Mouse (Mus musculus): ENCODE measurements around the gene Hey2. TPM values are rescaled to one million over a fixed set of nuclear protein-coding genes. Genes with fewer than 3 reads are reported as not detected.

The Hey2 gene
- 10 to 100 TPM; 22.0 to 26.9 TPM for total RNA-seq (2021)

DNA sequence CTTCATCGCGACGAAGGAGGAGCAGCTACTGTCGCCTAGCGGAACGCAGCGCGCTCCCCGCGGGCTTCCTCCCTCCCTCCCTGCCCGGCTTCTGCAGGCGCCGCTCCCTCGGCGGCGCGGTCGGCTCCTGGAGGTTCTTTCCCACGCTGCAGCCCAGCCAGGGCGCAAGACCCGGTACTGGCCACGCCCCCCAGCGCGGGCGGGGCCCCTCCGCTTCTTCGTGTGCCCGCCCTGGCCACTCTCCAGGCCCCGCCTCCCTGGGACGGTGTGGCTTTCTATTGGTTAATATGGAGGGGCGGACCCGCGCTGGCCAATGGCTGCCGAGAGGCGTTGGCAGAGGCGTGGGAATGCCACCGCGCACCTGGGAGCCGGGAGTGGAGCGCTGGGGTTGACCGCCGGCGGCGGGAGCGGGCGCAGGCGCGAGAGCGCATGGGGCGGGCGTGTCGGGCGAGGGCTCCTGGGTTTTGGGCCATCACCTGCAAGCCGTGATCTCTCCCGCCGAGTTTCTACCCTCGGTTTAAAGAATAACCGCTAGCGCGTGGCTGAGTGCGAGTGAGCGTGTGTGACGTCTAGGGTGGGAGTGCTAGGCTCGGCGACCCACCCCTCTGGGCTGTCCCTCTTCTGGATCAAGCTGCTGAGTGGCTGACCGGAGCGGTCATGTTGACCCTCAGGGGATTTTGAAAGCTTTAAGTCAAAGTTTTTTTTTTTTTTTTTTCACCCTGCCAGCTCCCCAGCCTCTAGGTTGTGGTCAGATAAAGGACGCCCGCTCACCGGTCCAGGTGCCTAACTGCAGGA is at the start of gene Hey2:
Hey2 (minus strand) TSS at position 159 of the 795 bp plus-strand sequence.
- peak; percentile 99 for DNase-seq

DNA sequence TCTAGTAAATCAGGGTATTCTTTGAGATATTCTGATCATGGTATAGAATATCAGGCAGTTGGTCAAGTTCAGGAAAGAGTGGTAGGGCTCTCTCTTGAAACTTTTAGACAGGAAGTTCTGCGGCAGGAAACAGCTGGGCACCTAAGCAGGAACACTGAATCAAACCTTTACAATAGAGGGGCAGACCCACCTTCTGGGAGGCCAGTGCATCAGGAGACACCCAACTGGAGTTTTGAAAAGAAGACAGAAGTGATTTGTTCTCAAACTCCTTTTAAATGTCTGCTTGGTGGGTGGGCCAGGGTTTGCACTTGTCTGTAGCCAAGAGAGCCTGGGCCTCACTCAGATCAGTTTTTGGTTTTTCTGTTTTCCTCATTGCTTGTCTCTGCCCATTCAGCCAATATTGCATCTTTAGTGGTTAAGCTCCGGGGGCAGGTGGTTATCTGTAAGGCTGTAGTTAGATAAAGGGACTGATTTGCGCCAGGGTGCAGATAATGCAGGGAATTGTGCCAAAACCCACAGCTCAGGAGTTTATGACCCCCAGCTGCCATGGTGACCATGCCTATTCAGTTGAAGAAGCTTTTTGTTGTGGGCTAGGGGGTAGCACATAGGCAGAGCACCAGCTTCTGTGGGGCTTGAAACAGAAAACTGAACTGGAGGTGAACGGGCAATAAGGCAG is 40.6 kb upstream of the Hey2 start:
- no peak for DNase-seq

DNA sequence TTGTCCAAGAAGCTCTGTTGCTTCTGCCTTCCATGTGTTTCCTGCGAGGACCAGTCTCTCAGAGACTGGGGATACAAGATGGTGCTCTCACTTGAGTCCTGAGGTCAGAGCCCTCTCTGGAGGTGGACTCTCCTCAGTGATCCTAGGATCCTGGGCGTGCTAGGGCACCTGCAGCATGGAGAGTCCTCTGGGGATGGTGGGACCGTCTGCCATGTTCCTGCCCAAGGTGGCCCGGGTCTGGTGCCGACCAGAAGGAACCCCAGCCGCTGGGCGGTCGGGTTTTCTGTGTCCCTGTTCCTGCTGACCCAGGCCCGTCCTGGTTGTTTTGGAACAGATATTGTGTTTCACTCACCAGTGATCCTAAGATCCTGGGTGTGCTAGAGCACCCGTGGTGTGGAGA is 38.5 kb upstream of the Hey2 start:
- DNase-seq, result no peak

DNA sequence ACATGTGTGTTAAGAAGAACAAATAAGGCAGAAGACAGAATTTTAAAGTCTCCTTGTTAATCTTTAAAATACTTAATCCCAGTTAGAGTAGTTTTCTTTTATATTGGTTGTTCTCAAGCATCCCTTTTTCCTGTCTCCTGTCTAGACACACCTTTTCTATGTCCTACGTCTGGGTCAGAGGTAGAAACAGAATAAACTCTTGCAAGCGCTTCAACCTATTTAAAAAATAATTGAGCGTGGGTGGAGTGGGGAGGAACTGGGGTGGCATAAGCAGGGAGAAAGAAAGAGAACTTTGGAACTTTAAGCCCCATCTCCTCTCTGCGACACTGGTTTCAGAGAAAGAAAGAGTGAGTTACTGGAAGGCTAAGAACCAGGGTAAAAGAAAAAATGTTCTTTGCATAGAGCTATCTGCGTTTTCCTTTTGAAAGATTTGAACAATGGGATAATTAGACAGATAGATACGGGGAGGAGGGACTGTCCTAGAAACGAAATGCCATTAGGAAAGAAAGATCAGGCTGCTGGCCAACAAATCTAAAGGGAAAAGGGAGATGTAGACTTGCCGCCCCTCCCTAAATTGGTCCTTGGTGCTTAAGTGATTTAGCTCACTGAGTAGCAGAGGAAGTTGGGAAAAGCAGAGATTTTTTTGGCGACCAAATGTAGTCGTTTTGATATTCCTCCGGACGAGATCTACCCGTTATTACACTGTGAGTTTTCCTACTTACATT is 2.7 kb upstream of the Hey2 start:
- DNase-seq, result no peak

DNA sequence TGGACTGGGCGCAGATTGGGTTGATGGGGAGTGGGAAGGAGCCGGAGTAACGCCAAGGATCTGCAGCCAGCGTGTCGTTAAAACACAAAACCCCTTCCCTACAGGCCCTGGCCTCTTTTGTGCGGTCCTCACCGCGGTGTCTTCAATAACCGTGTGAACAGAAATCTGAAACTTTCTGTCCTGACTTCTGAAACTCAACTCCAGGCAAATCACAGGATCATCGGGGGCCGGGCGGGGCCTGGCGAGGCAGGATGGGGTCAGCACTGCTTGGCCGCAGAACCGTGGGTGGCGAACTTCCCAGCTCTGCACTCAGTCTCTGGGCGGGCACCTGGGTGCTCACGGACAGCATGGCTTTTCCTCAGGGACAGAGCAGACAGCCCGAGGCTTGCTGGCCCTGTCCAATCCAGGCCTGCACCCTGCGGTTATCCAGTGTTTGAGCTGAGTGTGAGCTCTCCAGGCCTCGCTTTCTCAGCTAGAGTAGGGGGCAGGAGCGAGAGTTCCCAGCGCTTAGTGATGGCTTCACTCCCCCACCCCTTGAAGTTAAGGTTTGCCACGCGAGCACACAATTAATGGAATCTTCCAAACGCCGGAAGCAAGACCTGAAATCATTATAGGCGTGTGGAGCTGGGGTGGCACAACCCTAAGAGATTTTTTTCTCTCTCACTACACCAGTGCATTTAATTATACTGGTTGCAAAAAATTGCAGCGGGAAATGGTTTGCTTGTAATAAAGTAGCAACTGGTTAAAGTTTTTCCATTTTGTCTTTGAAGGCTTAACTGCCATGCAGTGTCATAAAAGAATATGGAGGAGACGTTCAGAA is 1.8 kb upstream of the Hey2 start:
- DNase-seq, result peak; percentile 54

DNA sequence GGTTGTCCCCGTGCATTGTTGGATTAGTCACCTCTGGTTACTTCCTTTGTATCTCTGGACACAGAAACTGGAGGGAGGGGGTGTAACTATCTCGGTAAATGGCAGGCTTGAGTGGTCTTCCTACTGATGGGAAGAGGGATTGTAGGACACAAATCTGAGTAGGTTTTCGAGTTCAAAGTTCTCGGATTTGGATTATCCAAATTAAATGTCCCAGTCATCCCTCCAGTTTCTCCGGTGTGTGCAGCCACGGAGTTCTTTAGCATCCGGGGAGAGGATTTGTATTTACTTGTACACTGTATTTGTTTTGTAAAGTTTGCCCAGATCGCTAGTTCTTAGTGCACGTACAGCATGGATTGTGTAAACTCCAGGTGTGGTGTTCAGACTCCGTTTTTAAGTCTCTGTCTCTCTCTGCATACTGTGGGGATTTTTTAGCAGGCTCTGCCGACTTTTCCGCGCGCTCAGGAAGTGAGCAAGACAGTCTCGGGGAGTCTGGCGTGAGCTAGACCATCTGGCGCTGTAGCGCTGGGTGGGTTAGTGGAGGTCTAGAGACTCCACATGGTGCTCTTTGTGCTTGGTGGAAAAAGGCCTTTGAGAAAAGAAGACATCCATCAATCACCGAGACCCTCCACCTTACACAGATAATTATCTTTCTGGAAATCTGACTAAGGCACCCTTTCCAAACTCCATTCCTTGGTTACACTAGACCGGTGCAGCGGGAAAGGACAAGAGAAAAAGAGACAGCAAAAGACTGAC is 1.0 kb upstream of the Hey2 start:
- DNase-seq, result peak; percentile 57

DNA sequence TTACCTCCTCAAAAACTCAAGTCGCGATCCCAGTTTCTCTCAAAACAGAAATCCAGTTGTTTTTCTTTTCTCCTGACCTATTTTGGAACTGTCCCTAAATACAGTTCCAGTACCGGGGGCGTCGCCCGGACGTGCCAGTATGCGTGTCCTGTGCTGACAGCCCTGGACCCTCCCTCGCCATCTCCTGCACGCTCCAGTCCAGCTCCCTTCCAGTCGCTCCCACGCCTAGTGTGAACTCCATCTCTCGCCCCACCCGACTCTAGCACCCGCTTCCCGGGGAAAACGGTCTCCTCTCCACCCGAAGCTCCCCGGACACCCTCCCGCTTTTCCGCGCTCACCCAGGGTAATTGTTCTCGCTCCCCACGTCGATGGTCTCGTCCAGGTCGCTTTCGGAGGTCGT is 373 bp downstream of the Hey2 start:
- DNase-seq, result no peak

DNA sequence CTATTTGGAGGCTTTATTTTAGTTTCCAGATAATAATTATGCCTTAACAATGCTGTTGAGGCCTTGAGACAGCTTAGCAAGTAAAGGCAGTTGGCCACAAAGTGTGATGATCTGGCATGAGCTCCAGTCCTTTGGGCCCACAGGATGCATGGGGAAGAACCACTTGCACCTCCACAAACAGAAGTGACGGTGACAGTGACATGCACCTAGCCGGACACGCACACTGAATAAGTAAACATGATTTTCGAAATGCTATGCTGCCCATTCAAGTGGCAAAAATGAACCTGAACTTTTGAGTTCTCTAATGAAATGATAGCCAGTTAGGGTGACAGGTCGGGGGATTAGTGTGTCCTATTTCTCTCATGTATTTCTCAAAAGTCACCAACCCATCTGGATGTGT is 1.8 kb downstream of the Hey2 start:
- DNase-seq, result no peak

DNA sequence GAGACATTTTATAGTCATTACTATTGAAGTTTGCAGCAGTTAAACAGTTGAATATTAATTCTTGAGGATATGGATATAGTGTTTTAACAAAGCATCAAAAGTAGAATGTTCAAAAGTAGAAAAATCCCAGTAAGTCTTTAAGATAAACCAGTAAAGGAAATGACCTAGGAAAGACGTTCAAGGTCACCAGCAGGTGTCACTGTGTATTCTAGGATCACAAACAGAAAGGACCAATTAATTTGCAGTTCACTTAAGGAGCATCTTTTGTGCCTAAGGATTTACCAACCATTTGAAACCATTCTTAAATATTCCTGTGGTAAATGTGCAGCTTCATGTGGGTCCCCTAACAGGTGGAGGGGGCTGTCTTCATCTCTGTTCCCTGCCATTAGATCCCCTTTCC is 4.4 kb downstream of the Hey2 start:
- DNase-seq, result peak; percentile 22

DNA sequence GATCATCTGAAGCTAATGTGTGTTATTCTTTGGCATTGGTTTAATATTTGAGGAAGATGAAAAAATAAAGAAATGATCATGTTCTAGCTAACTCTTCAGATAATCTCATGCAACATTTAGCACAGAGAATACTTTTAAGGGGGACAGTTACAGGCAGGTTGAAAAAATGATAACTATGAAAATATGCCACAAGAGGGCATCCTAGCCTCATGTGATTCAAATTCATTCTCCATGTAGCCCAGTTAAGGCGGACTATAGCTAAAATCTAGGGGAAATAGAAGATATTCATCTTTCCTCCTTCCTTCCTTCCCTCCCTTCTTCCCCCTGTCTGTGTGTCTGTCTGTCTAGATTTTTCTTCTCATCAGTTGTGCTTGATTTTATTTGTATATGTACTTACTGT is 17.6 kb downstream of the Hey2 start:
- DNase-seq, result no peak

DNA sequence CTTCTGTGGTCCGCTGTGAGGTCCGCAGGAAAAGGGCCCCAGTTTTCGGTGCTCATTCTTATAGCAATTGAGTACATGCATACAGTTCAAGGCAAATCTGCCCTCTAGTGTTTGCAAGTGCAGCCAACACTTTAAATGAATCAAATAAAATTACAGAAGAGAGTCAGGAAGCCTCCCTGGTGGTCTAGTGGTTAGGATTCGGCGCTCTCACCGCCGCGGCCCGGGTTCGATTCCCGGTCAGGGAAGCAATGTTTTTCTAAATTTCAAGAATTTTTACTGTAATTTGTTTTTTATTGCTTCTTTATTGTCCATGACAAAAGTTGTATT is 31.7 kb downstream of the Hey2 start:
- peak; percentile 80 for DNase-seq

DNA sequence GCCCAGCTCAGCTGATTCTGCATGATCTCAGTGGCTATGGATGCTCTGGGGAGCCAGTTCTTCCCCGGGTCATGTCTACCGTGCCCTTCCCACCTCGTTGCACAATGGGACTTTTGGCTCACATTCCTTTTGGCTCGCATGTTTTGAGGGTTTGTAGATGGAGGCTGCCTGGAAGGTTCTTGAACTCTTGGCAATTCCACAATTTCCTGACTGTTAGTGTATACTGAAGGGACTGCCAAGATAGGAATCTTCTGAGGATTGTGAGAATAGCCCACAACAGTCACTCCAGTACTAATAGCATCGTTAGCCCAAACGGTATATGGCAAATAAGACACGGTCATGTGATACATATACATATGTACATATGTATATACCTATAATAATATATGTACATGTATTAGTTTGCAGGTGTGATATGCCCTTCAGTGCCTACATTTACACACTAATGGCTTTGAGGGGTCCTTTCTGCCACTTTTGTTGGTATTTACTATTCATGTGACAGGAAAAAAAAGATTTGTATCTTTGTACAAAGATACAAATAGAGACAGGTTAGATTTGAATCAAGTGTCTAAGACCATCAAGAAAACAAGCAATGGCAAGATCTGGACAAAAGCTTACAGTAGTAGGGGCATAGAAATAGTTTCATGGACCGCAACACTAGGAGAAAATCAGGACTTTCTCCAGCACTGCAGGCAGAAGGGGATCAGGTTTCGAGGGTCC is 32.2 kb downstream of the Hey2 start:
- DNase-seq, result no peak

DNA sequence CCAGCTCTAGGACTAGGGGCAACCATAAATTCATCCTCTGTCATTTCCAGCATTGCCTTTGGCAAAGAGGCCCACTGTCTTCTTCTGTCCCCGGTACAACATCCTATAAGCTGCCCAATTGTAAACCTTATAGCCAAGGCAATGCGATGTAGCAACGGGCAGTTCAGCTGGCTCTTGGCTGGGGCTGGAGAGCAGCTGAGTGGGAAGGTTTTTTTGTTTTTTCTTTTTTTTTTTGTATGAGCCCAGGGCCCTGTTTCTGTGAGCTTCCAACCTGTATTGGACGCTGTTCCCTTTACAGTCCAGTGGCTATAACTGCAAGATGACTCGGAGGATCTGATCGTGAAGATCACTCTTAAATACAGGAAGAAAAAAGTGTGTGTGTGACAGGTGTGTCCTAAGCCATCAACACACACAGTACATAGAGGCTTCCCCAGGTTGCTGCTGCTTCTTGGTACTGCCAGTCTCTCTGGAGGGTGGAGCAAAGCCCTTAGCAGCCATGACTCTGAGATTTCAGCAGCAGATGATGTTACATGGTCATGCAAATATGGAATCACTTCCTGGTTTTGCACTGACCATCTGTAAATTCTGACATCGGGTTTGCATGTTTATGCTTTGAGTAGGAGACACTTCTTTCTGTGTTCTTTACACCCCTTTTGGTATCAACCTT is 38.9 kb downstream of the Hey2 start:
- no peak for DNase-seq

DNA sequence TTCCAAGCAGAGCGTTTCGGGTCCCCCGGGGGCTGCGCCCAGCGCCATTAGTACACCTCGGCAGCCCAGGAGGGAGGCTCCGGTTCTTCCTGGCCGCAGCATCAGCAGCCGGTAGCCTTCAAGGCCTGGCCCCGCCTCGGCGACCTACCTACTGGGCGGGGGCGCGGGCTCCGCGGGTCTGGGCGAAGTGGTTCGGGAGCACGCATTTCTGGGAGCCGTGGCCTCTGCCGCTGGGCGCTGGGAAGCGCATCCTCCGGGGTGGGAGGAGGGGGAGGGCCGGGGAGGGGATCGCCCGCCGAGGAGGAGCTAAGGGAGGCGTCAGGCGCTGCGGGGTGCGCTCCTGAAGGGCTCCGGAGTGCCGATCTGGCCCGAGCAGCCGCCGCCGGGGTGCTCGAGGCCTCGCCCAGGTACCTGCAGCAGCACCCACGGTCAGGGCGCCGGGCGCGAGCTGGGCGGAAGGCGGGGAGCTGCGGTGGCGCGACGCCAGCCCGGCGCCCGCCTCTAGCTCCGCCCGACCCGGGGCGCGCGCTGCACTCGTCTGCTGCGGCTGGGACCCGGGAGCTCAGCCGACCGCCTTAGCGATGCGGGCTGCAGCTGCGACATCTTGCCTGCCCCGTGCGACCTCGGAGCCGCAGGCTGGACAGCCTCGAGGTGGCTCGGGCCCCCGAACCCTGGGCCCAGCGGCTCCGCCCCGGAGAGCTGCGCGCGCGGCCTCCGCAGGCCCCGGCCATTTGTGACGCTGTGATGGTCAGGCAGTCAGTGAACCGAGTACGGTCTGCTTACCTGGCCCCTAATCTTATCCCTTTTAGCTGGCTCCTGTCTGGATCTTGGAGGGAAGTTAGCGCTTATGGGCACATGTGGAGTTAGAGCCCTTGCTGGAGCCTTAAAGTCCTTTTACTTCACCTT is 39.7 kb downstream of the Hey2 start, which contains the start of gene Ncoa7:
Ncoa7 (minus strand) TSS at position 646 of the 906 bp plus-strand sequence.
- DNase-seq, result peak; percentile 79

DNA sequence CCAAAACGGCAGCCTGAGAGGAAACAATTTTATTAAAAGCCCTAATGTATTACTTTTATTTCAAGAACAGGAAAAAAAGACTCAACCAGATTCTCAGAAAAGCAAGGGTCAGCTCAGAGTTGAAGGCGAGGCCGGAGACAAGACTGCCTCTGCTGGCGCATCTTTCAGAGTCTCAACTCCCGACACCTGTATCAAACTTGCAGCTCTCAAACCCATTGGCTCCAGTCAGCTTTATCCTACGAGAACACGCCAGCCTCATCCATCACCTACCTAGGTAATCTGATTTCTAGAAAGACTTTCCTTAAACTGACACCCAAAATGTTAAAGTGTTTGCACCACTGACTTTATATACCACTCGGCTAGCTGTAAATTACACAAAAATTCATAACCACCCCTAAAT is 40.6 kb downstream of the Hey2 start:
- DNase-seq, result no peak

DNA sequence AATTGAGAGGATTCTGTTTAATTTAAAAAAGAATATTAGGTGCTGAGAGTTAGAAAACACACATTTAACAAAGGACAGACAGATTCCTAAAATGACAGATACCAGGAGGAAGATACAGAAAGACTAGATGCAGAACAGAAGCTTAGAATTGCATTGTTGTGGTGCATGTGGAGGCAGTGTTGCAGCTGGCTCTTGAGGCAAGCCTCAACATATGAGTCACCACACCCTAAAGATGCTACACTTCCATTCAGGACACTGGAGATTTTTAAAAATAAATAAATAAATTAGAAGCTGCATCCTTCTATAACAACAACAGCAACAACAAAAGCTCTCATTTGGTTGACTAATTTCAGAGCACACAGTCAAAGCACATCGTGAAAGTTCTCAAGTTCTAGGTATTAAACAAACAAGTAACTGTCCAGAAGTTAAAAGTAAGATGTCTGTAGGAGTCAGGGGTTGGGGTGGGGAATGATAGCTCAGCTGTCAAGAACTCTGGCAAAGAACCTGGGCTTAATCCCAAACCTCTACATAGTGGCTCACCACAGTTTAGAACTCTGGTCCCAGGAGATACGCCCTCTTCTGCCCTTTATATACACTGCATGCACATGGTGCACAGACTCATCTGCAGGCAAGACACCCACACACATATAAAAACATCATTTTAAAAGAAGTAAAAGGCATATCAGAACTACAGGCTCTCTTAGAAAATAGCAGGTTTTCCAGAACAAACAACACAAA is 42.7 kb downstream of the Hey2 start:
- DNase-seq, result no peak

DNA sequence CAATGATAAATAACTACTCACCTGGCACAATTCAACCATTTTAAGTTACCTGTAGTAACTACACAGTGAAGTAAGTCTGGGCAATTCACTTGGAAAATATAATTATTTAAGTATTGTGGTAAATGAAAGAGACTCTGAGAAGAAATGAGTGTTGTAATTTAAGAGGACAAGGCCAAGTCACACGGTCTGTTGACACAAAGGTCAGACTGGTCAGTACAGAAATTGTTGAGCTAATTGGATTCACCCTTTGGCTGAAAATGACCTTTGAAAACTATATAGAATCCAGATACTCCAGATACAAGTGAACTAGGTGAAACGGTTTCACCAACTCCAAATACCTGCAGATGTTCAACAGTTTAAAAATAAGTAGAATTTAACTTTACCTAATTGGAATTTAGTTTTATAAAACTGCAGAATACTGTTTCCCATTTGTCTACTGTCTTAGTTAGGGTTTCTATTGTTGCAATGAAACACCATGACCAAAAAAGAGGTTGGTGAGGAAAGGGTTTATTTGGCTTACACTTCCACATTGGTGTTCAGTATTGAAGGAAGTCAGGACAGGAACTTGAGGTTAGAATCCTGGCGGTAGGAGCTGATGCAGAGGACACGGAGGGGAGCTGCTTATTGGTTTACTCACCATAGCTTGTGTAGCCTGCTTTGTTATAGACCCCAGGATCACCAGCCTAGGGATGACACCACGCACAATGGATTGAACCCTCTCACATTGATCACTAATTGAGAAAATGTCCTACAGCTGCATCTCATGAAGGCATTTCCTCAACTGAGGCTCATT is 45.9 kb downstream of the Hey2 start:
- DNase-seq, result no peak

DNA sequence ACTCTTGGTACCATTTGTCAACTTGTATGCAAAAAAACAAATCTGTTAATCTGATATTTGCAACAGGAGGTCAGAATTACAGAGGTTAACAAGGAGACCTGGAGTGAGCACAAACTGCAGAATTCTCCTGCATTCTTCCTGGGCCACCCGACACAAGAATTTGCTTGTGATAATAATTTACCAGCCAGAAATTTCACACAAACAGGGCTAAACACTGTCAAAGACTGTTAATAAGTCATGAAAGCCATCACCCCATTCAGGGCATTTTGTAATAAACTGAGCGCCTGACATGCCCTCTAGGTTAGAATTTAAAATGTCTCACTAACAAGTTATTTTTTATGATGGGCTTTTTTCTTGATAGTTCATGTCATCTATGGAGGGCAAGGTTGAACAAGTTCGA is 51.6 kb downstream of the Hey2 start:
- no peak for DNase-seq

Data from heart, postnatal 4 days (tissue).